Mouse (Mus musculus) MN1 (cell line): ENCODE results near the gene Tut4.

Source experiments
- DNase-seq: peaks from one replicate; pipeline ENCODE4 v3.0.0-alpha.2; 2016; ENCODE audit warnings: low spot score

The Tut4 gene

DNA sequence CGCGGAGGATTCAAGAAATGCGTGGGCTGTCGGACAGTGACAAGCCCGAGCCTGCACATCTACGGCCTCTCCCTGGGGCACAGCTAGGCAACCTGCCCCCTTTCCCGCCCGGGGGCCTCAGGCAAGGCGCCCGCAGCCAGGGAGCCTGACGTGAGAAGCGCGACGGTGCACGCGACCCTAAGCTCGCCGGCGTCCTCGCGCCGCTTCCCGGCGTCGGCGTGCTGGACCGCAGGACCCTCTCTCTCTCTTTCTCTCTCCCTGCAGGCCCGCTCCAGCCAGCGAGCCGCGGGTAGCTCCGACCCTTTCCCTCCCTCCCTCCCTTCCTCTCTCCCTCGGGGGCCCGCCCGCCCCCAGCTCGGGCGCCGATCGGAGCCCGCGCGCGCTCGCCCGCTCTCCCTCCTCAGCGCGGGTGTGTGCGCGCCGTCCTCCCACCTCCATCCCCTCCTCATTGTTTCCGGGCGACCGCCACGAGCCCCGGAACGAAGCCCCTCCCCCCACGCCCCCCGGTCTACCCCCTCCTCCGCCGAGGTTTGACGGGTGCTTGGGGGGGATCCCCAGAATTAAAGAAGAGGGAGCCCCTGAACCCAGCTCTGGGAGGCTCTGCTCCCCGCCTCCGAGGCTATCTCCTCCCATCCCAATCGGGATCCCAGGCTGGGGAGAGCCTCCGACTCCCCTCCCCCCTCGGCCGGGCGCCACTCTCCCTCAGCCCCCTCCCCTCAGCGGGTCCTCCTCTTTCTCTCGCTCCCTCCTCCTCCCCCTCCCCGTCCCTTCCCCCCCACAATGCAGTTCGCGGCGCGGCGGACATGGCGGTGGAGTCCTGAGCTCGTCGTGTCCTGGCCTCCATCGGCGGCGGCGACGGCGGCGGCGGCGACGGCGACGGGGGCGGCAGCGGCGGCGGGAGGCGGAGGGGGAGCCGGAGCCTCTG, at the start of gene Tut4:
Gene Tut4, plus strand, starts transcription at position 196 of the 925 bp plus-strand sequence.
- peak; percentile 77 for DNase-seq

DNA sequence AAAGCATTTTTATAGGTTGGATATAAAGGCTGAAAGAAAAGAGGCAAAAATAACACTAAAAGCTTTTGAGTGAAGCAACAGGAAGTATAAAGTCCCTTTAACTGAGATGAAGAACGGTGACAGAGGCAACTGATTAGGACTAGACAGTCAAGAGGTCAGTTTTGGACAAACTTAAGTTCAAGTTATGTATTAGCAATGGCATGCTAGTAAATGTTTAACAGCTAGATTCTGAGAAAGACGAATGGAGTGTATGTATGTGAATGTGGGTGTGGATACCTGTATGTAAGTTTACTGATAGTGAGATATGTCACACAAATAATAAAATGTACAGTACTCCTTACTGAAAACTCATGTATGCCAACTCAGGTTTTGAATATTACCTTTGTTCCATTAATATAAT, 34.6 kb upstream of the Tut4 start:
- no peak for DNase-seq

- DNase-seq: no peak
Observed at GRCm38 (mm10) chr4:108427719-108428340, 31.4 kb upstream of the Tut4 start.

- no peak for DNase-seq
Observed at GRCm38 (mm10) chr4:108428341-108428721, 30.9 kb upstream of the Tut4 start.

GRCm38 (mm10) chr4:108430656-108431560, 28.3 kb upstream of the Tut4 start:
- DNase-seq: no peak

DNA sequence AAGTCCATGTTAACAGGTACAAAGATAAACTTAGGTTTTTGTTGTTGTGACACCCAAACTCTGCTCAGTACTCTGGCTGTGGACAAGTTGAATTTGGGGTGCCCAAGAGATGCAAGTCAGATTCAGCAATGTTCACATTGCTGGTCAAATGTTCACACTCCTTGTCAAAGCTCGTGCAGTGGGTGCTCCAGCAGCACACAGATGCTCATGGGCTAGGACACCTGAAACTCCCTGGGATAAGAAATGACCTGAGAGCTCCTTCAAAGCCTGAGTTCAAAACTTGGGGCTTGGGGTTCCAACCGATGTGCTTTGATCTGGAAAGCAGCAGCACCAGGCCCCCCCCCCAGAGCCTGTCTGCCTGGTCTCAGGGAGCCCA, 27.7 kb upstream of the Tut4 start:
- DNase-seq: no peak

GRCm38 (mm10) chr4:108433341-108433740, 25.9 kb upstream of the Tut4 start:
- DNase-seq: no peak

DNA sequence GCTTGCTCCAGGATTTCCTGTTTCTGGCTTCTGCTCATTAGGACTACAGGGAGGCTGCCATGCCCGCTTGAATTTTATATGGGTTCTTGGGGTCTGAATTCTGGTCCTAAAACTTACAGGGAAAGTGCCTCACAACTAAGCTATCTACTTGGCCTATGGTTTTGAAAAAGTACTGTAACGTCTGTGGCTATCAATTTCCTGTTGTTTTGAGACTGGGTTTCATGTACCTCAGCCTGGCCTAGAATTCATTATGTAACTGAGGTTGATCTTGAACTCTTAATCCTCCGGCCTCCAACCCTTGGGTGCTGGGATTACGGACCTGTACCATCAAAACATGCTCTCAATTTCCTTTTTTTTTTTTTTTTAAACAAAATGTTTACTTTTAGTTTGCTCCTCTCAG, 25.0 kb upstream of the Tut4 start:
- DNase-seq: no peak

- no peak for DNase-seq
Observed at GRCm38 (mm10) chr4:108434781-108435180, 24.4 kb upstream of the Tut4 start.

GRCm38 (mm10) chr4:108435646-108436045, 23.6 kb upstream of the Tut4 start:
- no peak for DNase-seq

DNA sequence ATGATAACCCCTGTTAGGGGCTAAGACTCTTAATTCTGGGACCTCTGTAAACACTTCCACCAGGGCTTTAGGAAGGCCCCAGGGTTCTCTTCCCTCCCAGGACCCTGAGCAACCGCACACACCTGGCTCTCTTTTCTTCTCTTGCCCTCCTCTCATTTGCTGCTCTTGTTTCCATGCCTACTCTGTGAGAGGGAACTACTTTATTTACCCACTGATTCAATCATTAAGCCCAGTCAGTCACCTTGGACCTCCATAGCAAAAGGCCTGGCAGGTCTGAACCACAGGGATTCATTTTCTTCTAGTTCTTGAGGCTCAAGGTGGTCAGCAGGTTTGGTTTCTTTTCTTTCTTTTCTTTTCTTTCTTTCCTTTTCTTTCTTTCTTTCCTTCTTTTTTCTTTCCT, 23.0 kb upstream of the Tut4 start:
- no peak for DNase-seq

GRCm38 (mm10) chr4:108438082-108438840, 21.0 kb upstream of the Tut4 start:
- no peak for DNase-seq

DNA sequence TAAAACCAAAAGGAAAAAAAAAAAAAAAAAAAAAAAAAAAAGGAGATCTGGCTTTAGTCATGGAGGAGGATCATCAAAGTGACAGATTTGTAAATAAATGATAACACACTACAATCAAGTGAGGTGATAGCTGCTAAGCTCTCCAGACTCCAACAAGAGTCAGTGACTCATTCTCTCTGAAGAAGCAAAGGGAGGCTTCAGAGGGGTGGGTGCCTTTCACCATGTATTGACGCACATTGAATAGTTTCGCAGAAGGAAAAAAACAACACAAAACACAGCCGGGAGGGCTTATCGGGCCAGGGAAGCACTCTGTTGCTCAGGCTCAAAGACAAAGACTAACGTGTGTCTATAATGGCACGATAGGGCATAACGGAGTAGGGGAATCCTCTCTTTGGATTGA, 11.1 kb upstream of the Tut4 start:
- DNase-seq: peak; percentile 20

- no peak for DNase-seq
Observed at GRCm38 (mm10) chr4:108456028-108456427, 3.2 kb upstream of the Tut4 start.

- peak; percentile 13 for DNase-seq
Observed at GRCm38 (mm10) chr4:108458201-108458741, 955 bp upstream of the Tut4 start.

GRCm38 (mm10) chr4:108460156-108460923, 1.1 kb downstream of the Tut4 start:
- peak; percentile 63 for DNase-seq

DNA sequence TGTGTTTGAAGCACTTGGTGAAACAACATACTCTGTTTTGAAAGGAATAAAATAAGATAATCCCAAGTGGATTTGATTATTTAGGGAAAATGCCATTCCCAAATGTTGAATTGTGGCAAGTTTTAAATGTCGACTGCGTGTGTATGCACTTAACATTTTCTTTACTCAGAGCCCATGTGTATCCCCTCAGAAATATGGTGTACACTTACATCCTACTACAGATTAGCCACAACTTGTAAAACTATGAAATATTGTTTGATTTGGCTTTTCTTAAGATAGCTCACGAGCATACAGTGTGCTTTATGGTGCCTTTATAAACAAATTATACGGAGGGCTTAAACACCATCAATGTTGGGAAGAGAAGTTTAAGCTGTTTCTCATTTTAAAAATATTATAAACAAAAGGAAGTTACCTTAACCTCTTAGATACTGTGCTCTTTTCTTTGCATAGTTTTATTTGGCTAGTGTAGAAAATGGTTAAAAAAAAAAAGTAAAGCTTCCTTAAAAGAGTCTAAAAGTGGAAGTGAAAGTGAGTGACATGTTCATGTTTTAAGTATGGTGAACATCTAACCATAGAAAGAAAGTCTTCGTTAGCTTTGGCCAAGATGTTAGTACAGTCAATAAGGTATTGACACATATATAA, 2.2 kb downstream of the Tut4 start:
- no peak for DNase-seq

- DNase-seq: peak; percentile 23
Observed at GRCm38 (mm10) chr4:108473586-108473985, 14.4 kb downstream of the Tut4 start.

- DNase-seq: no peak
Observed at GRCm38 (mm10) chr4:108482776-108483175, 23.6 kb downstream of the Tut4 start.

- DNase-seq: no peak
Observed at GRCm38 (mm10) chr4:108484230-108484629, 25.0 kb downstream of the Tut4 start.
